Mouse (Mus musculus) lung, postnatal 36 days (tissue): ENCODE measurements around the gene Olfr372.

Source experiments
- DNase-seq: peaks from one replicate; pipeline ENCODE4 v3.0.0; 2022; ENCODE audit warnings: mixed read lengths

Olfr372 gene

DNA sequence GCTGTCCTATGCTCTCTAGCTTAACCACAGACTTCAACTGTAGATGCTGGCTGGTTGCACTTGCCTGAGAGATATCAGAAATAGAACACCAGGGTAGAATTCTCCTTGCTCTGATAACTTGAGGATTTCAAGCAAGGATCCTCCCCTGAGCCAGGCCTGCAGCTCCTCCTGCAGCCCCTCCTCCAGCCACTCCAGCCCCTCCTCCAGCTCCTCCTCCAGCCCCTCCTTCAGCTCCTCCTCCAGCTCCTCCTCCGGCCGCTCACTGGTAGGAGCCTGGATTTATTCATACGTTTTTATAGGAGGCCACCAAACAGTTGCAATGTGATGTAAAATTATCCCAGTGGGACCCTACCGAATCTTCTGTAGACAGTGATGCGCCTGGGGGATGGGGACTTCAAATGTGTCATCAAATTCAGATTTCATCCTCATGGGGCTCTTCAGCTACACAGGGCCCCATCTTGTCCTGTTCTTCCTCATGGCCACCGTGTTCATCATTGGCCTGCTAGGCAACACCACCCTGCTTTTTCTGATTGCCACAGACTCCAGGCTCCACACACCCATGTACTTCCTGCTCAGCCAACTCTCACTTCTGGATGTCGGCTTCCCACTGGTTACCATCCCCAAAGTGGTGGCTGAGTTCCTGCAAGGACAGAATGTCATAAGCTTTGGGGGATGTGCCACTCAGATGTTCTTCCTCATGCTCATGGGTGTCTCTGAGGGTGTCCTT, 58.5 kb downstream of the Olfr372 start:
- peak; percentile 65 for DNase-seq

DNA sequence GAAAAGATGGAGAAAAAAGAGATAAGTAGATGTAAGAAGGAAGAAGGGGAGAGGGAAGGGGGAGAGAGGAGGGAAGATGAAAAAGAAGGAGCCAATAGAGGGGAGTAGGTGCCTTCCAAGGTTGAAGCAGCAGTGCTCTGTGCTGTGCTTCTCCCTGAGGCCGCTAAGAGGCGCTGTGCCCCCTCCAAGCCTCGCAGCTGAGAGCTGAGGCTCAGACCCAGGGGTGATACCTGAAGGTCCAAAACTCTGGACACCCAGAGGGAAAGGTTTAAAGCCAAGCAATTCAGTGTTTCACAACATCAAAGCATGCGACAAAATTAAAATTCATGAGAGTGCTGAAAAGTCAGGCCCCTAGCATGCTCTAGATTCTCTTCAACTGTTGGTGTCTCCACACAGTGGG, 64.1 kb downstream of the Olfr372 start:
- DNase-seq, result no peak

DNA sequence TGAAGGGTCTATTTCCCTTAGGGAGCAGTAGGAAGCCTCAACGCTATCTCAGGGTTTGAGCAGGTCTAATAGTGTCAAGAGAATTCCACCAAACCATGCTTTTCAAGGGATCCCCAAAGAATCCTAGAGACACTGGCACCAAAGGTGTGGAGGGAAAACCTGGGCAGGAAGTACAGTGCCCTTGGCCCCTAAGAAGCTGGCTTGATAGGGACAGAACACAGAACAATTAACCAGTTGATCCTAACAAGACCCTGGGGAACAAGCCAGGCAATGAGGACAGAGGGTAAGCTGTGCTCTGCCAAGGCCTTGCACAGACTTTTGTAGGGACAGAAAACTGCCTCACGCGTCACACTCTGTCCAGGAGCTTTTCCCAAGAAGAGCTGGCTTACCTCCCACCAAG, 65.7 kb downstream of the Olfr372 start, which contains the start of gene Olfr374:
Gene Olfr374, plus strand, starts transcription at position 301 of the 400 bp plus-strand sequence.
- DNase-seq, result no peak
